Mouse (Mus musculus) CH12.LX (cell line): Measurements from ENCODE around the gene Mid2.

ENCODE experiments used
- CTCF ChIP-seq, 2 experiments: IDR thresholded peaks in 1 of 2; conservative IDR thresholded peaks in 1 of 2; 2 replicates each; pipeline ENCODE4 v1.5.1; 2011 to 2012; ENCODE audit warnings: low read depth in 2 of 2, low read length in 2 of 2, improper control_type of control experiment in 1 of 2, inconsistent platforms in 1 of 2, mild to moderate bottlenecking in 1 of 2, moderate library complexity in 1 of 2
- EP300 ChIP-seq: IDR thresholded peaks from 2 replicates; pipeline ENCODE4 v1.6.1; 2011; ENCODE audit warnings: low read length, improper control_type of control experiment
- JUN ChIP-seq: IDR thresholded peaks from 2 replicates; pipeline ENCODE4 v1.6.1; 2011; ENCODE audit warnings: low read depth, mild to moderate bottlenecking, low read length, improper control_type of control experiment, moderate library complexity; ENCODE audit not compliant: insufficient read depth
- JUND ChIP-seq: conservative IDR thresholded peaks from 2 replicates; pipeline ENCODE4 v1.6.1; 2011; ENCODE audit warnings: low read depth, low read length, improper control_type of control experiment
- MEF2A ChIP-seq: IDR thresholded peaks from 2 replicates; pipeline ENCODE4 v1.6.1; 2014; ENCODE audit warnings: low read depth, mild to moderate bottlenecking, inconsistent platforms, low read length, improper control_type of control experiment, borderline replicate concordance
- POLR2A ChIP-seq: IDR thresholded peaks from 2 replicates; pipeline ENCODE4 v1.6.1; 2011; ENCODE audit warnings: low read depth, mild to moderate bottlenecking, improper control_type of control experiment, low read length
- TBP ChIP-seq: conservative IDR thresholded peaks from 2 replicates; pipeline ENCODE4 v1.6.1; 2011; ENCODE audit warnings: low read depth, low read length, improper control_type of control experiment
- USF1 ChIP-seq: IDR thresholded peaks from 2 replicates; pipeline ENCODE4 v1.6.1; 2014; ENCODE audit warnings: low read depth, mild to moderate bottlenecking, inconsistent platforms, low read length, improper control_type of control experiment
- ZC3H11A ChIP-seq: IDR thresholded peaks from 2 replicates; pipeline ENCODE4 v1.6.1; 2012; ENCODE audit warnings: low read depth, mild to moderate bottlenecking, inconsistent platforms, low read length, improper control_type of control experiment

DNA sequence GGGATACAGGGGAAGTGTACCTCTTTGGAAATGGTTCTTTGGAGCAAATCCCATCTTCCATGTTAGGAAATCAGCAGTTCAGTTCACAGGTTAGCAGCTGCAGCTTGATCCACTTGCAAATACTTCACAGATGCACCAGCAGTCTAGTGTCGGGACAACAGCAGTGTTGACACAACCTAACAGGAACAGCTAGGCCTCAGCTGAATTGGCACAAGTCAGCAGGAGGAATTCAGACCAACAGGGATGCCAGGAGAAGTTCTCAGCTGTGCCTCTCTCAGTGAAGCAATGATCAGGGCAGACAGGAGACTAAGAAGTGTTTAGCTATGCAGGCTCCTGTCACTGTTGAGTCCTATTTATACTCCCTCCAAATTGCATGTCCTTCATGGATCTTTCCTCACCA lies 105.4 kb downstream of the Mid2 start:
- no peak for TF ChIP-seq CTCF (conservative IDR thresholded peaks at IDR 0.05 in 1 of 2, IDR thresholded peaks at IDR 0.05 in 1 of 2; ENCODE audit: low read depth in 2 of 2, low read length in 2 of 2)
- no peak for TF ChIP-seq JUND
- TF ChIP-seq TBP: no peak
- TF ChIP-seq EP300: no peak
- no peak for TF ChIP-seq JUN
- TF ChIP-seq USF1: no peak
- no peak for TF ChIP-seq MEF2A
- TF ChIP-seq ZC3H11A: no peak
- no peak for TF ChIP-seq POLR2A
